Mouse (Mus musculus): ENCODE results near the gene Serpina6. TPM values are rescaled to one million over a fixed set of nuclear protein-coding genes. Genes with fewer than 3 reads are reported as not detected.
"Not testable (repeated sequence)": the region's sequence is repeated elsewhere in the genome, so short reads cannot be mapped to it uniquely, and the experiment has no call there.

Gene Serpina6
- polyA plus RNA-seq, 1 experiment from 2014 or later: not detected

DNA sequence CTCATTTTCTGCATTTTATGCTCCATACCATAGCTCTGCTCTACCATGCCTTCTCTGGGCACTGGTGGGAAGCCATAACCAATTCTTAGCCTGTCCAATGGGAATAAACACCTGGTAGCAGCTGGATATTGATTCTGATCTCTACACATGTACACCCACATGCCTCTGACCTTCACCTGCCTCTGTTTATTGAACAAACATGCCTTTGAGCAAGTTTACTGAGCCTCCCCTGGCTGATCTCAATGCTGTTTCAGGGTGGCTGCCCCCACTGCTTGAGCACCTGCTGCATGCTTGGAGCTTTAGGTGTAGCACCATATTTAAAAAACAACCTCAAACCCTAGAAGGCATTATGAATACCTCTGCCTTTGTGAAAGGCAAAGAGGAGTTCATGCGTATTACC, 22.8 kb upstream of the Serpina6 start:
- ATAC-seq (ENCODE audit: insufficient number of reproducible peaks, insufficient read depth, low FRiP score, low TSS enrichment, low read depth); H3K4me1 ChIP-seq: not testable (repeated sequence)
- 97% methylated on average over 1 of the region's 1 CpGs for WGBS

DNA sequence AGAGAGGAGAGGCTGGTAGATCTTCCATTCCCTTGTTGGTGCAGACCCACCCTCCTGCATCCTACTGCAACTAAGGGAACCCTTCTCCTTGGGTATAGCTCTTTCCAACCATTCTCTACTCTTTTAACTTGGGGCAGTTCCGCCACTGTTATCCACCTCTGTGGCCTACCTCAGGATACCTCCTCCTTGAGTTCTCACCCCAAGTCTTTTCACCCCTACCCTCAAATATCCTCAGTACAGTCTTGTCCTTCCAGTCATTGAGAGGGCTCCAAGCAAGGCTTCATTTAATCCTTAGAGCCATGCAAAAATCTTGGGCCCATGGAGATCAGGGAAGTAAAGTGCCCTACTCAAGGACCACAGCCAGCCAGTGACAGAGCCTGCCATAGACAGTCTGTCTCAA, 19.0 kb upstream of the Serpina6 start, which contains the start of gene Serpina16:
Gene Serpina16, minus strand, starts transcription at position 101 of the 400 bp plus-strand sequence.
- WGBS: 93% methylated on average over 1 of the region's 1 CpGs
- H3K36me3 ChIP-seq: no peaks in the 10 kb centered on the region
- no peak within 1 kb of the TSS for H3K9ac ChIP-seq
- H3K27ac ChIP-seq: no peak within 1 kb of the TSS
- H3K9me3 ChIP-seq: no peaks in the 10 kb centered on the region
- no peaks in the 10 kb centered on the region for H3K4me1 ChIP-seq
- no peak for ATAC-seq (ENCODE audit: insufficient number of reproducible peaks, insufficient read depth, low FRiP score, low TSS enrichment, low read depth)
- H3K4me3 ChIP-seq: no peak within 1 kb of the TSS
- H3K4me2 ChIP-seq: no peak within 1 kb of the TSS
- H3K27me3 ChIP-seq: no peaks in the 10 kb centered on the region

More for the DNA sequence above, 22.8 kb upstream of the Serpina6 start:
- H3K4me3 ChIP-seq, H3K4me2 ChIP-seq, H3K36me3 ChIP-seq, H3K27me3 ChIP-seq, H3K27ac ChIP-seq, H3K9me3 ChIP-seq, H3K9ac ChIP-seq: not testable (repeated sequence)

DNA sequence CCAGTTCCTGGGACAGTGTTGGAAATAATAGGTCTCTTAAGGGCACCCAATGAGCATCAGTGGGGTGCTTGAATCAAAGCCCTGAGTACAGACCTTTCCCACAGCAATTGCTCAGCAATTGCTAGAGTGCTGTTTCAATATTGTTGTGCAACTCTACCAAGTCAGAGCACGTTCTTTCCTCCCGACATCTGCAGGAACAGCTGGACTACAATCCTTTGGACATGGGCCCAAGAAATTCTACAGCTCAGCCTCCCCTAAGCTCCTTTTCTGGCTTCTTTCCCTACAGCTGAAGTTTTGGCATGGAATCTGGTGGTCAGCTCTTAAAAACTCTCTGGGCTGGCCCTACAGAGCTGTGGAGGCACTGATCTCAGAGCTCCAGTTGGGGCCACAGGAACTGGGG, 16.2 kb upstream of the Serpina6 start:
- Histone ChIP-seq H3K27ac (no peak overlapping the region), H3K4me3 (no peak overlapping the region), H3K36me3 (no peaks in the 10 kb centered on the region), H3K9me3 (no peaks in the 10 kb centered on the region), H3K27me3 (no peaks in the 10 kb centered on the region), H3K4me2 (no peak overlapping the region), H3K4me1 (no peaks in the 10 kb centered on the region), H3K9ac (no peak overlapping the region)
- 83% methylated on average over 2 of the region's 2 CpGs for WGBS
- no peak for ATAC-seq (ENCODE audit: insufficient number of reproducible peaks, insufficient read depth, low FRiP score, low TSS enrichment, low read depth)

DNA sequence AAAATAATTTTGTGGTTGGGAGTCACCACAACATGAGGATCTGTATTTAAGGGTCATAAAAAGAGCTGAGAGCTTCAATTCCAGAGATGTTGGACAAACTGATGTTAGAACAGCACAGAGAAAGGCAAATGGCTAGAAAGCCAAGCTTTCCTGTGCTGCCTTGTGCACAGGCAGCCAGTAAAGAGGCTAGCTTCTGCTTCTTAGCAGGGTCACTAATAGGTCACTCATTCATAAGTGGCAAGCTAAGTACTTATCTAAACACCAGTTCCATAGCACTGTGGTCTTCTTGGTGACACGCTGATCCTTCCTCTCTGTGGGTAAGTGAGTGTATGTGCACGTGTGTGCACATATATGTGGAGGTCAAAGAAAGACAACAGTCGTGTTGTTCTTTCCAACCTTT, 14.5 kb upstream of the Serpina6 start:
- ATAC-seq (ENCODE audit: insufficient number of reproducible peaks, insufficient read depth, low FRiP score, low TSS enrichment, low read depth): no peak
- Histone ChIP-seq H3K27me3 (no peaks in the 10 kb centered on the region), H3K9me3 (no peaks in the 10 kb centered on the region), H3K36me3 (no peaks in the 10 kb centered on the region), H3K9ac (no peak overlapping the region), H3K27ac (no peak overlapping the region), H3K4me2 (no peak overlapping the region), H3K4me1 (no peaks in the 10 kb centered on the region), H3K4me3 (no peak overlapping the region)
- 77% methylated on average over 3 of the region's 3 CpGs for WGBS

- Histone ChIP-seq H3K9me3 (no peaks in the 10 kb centered on the region), H3K4me1 (no peaks in the 10 kb centered on the region), H3K27me3 (no peaks in the 10 kb centered on the region), H3K27ac (no peak overlapping the region), H3K36me3 (no peaks in the 10 kb centered on the region), H3K4me3 (no peak overlapping the region), H3K9ac (no peak overlapping the region), H3K4me2 (no peak overlapping the region)
- 55% methylated on average over 2 of the region's 2 CpGs for WGBS
- no peak for ATAC-seq (ENCODE audit: insufficient number of reproducible peaks, insufficient read depth, low FRiP score, low TSS enrichment, low read depth)
Measured at GRCm38 (mm10) chr12:103670964-103671363, 14.0 kb upstream of the Serpina6 start.

GRCm38 (mm10) chr12:103670344-103670743, 13.3 kb upstream of the Serpina6 start:
- Histone ChIP-seq H3K4me1 (no peaks in the 10 kb centered on the region), H3K27ac (no peak overlapping the region; the same call in 1 of the 2 replicates), H3K4me2 (no peak overlapping the region), H3K4me3 (no peak overlapping the region), H3K27me3 (no peaks in the 10 kb centered on the region), H3K36me3 (no peaks in the 10 kb centered on the region), H3K9me3 (no peaks in the 10 kb centered on the region), H3K9ac (no peak overlapping the region)
- no peak for ATAC-seq (ENCODE audit: insufficient number of reproducible peaks, insufficient read depth, low FRiP score, low TSS enrichment, low read depth)
- 73% methylated on average over 5 of the region's 5 CpGs for WGBS

DNA sequence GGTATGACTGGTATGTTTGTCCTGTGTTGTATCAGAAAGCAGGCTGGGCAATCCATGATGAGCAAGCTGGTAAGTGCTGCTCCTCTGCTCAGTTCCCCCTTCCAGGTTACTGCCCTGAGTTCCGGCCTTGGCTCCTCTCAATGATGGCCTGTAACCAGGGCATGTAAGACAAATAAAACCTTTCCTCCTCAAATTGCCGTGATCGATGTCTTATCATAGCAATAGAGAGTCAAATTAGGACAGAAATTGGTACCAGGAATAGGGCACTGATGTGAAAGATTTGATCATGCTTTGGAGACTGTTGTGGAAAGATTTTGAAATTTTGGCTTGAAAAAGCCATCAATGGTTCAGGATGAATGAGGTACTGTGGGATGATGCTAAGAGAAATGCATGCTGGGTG, 8.3 kb upstream of the Serpina6 start:
- WGBS: 93% methylated on average over 3 of the region's 3 CpGs
- no peaks in the 10 kb centered on the region for H3K9me3 ChIP-seq
- ATAC-seq (ENCODE audit: insufficient number of reproducible peaks, insufficient read depth, low FRiP score, low TSS enrichment, low read depth): no peak

GRCm38 (mm10) chr12:103662053-103662452, 5.0 kb upstream of the Serpina6 start:
- ATAC-seq (ENCODE audit: insufficient number of reproducible peaks, insufficient read depth, low FRiP score, low TSS enrichment, low read depth): not testable (repeated sequence)

More for the DNA sequence above, 8.3 kb upstream of the Serpina6 start:
- Histone ChIP-seq H3K4me3 (no peak overlapping the region), H3K27me3 (no peaks in the 10 kb centered on the region), H3K4me1 (no peaks in the 10 kb centered on the region), H3K9ac (no peak overlapping the region), H3K4me2 (no peak overlapping the region), H3K27ac (no peak overlapping the region), H3K36me3 (no peaks in the 10 kb centered on the region)

DNA sequence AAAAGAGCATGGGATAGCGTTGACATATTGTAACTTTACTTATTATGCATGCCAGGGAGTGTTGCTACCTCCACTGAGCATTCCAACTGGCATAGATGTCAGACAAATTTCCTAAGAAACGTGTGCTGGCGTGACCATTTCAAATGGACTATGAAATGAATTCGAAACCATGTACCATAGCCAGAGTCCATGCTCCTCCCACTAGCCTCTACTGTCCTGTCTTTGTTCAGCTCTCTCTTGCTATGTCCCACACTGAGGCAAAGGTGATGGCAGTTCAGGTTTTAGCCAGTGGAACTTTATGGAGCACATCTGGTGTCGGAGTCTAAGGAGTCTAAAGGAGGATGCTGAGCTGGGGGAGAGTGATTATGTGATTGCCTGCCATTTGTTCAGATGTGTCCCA, 3.1 kb upstream of the Serpina6 start:
- Histone ChIP-seq H3K4me3 (no peak overlapping the region), H3K27me3 (no peaks in the 10 kb centered on the region), H3K4me1 (no peaks in the 10 kb centered on the region), H3K4me2 (no peak overlapping the region), H3K36me3 (no peaks in the 10 kb centered on the region), H3K9ac (no peak overlapping the region), H3K27ac (no peak overlapping the region), H3K9me3 (no peaks in the 10 kb centered on the region)
- WGBS: 78% methylated on average over 5 of the region's 5 CpGs
- ATAC-seq (ENCODE audit: insufficient number of reproducible peaks, insufficient read depth, low FRiP score, low TSS enrichment, low read depth): no peak

More at GRCm38 (mm10) chr12:103662053-103662452, 5.0 kb upstream of the Serpina6 start:
- H3K4me3 ChIP-seq, H3K4me1 ChIP-seq, H3K4me2 ChIP-seq, H3K9me3 ChIP-seq, H3K27ac ChIP-seq, H3K36me3 ChIP-seq, H3K9ac ChIP-seq, H3K27me3 ChIP-seq: not testable (repeated sequence)

DNA sequence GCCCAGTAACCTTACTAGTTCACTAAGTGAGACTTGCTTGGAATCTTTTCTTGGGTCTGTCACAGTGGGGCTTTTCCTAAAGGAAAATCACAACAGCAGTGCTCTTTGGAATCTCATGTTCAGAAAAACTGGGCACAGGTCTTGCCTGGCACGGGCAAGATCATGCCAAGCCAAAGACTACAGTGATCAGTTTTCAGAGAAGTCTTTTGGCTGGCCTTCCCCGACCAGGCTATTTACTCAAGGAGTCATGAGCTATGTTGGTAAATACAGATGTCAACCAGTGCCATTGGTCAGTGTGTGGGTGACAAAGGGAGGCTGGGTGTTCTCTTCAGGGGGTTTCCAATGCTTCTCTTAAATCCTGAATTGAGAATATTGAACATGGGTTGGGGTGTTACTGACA, 2.2 kb upstream of the Serpina6 start:
- H3K4me2 ChIP-seq: no peak overlapping the region
- no peak overlapping the region for H3K4me3 ChIP-seq
- no peaks in the 10 kb centered on the region for H3K4me1 ChIP-seq
- no peaks in the 10 kb centered on the region for H3K27me3 ChIP-seq
- 87% methylated on average over 2 of the region's 2 CpGs for WGBS
- ATAC-seq (ENCODE audit: insufficient number of reproducible peaks, insufficient read depth, low FRiP score, low TSS enrichment, low read depth): no peak
- no peak overlapping the region for H3K9ac ChIP-seq
- no peak overlapping the region for H3K27ac ChIP-seq
- no peaks in the 10 kb centered on the region for H3K9me3 ChIP-seq
- no peaks in the 10 kb centered on the region for H3K36me3 ChIP-seq

DNA sequence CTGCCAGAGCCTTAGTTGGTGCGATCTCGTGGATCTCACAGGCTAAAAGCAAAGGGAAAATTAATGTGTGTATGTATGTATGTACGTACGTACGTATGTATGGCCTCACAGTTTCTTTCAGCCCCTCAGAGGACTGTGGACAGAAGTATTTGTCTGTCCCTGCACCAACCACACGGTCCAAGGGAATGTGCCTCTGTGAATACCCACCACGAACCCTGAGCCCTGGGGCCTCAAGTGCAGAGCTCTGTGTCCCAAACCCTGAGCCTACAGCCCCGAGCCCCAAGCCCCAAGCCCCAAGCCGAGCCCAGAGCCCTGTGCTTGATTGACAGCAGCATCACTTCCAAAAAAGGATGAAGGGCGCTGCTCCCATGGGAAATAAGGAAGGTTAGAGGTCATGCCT, 979 bp upstream of the Serpina6 start:
- Histone ChIP-seq H3K9ac (no peak overlapping the region), H3K36me3 (no peaks in the 10 kb centered on the region), H3K27ac (no peak overlapping the region), H3K4me2 (no peak overlapping the region), H3K27me3 (no peaks in the 10 kb centered on the region), H3K9me3 (no peaks in the 10 kb centered on the region), H3K4me1 (no peaks in the 10 kb centered on the region), H3K4me3 (no peak overlapping the region)
- 80% methylated on average over 10 of the region's 10 CpGs for WGBS
- ATAC-seq (ENCODE audit: insufficient number of reproducible peaks, insufficient read depth, low FRiP score, low TSS enrichment, low read depth): no peak

DNA sequence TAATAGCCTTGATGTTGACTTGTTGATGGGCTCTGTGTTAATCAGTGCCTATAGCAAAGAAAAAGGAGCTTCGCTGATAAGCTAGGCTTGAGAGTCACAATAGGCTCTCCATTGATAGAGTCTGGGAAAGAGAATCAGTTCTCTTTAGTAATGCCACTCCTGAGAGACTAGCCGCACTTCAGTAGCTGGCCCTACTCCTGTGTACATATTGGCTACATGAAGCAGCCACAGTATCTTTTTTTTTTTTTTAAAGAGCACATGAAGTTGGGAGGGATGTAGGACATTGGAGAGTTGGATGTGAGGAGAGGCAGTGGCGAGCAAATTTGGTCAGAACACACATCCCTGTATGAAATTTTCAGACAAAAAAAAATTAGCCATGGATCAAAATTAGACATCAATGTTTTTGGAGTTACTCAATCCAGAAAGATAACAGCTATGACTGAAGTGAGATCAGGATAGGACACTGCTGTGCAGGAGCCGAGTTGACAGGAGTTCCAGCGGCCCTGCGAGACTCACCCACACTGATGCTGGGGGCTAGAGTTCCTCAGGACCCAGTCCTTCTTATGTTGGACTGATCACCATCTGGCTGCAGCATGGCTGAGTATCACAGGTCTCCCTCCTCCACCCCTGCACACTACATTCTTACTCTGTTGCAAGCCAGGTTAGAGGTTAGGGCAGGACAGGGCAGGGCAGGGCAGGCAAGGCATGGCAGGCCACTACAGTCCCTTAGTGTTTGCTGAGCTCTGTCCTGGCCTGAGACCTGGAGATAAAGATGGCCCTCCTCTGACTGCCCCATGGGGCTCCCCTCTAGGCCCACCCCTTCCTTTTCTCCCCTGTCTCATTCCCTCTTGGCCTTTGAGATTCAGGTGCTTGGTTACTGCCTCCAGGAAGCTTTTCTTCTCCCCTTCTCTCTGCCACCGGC, 1.6 kb downstream of the Serpina6 start:
- H3K27me3 ChIP-seq: no peaks in the 10 kb centered on the region
- no peaks in the 10 kb centered on the region for H3K36me3 ChIP-seq
- 0 out of 2 replicates have a peak, but pooled peaks cover 3% of the 10 kb centered on the region for H3K9me3 ChIP-seq
- H3K4me2 ChIP-seq: no peak overlapping the region
- H3K9ac ChIP-seq: no peak overlapping the region
- WGBS: 80% methylated on average over 7 of the region's 7 CpGs
- no peak overlapping the region for H3K27ac ChIP-seq
- H3K4me1 ChIP-seq: no peaks in the 10 kb centered on the region
- no peak overlapping the region for H3K4me3 ChIP-seq
- ATAC-seq (ENCODE audit: insufficient number of reproducible peaks, insufficient read depth, low FRiP score, low TSS enrichment, low read depth): no peak
